11 mouse cellular contexts compared by ENCODE assay signal in the genomic region with DNA sequence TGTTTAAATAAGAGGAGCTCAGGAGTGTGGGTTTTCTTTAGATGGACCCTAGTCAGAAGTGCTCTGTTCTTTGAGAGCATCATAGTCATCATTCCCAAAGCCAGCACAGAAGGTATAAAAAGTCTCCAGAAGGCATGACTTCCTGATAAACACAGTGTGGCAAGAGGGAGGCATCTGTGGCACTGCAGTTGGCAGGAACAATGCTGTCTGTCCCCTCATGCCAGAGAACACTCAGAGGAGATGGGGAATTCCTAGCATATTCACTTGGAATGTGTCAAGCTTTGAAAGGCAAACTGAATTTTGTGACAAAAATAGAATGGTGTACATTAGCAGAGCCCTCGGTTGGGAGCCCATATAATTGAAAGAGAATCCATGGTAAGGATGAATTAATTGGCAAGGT.
DNase-seq lines count a peak whose midpoint lies in the region; ATAC-seq and TF ChIP-seq lines count a peak whose summit lies in the region.
"Had no signal": no experiment of that assay in that cellular context is flagged by ENCODE, and none has a peak within 500 bp of the region (broad histone marks: within the 10 kb centered on the region; RNA-seq: fewer than 3 reads in every experiment).

No protein-coding gene starts in this region.

- no peaks in the 10 kb centered on the region for H3K27me3 ChIP-seq in heart, embryonic 12.5 days (replicated peaks)
- H3K27me3 ChIP-seq in cerebellum, adult 2 months (ENCODE audit: control insufficient read depth, insufficient read depth, low read length): no peaks in the 10 kb centered on the region
- H3K27me3 ChIP-seq: embryonic facial prominence, embryonic 15.5 days; neural tube, embryonic 13.5 days had no signal

- no peak for TF ChIP-seq POLR2A in cerebellum, adult 2 months (IDR thresholded peaks at IDR 0.05; ENCODE audit: borderline replicate concordance, insufficient read depth, low read length)

- H3K4me1 ChIP-seq in heart, embryonic 12.5 days (replicated peaks): peaks cover 15% of the 10 kb centered on the region
- H3K4me1 ChIP-seq in cerebellum, adult 2 months (ENCODE audit: control insufficient read depth, insufficient read depth, low read length): no peaks in the 10 kb centered on the region; the same call in 1 of the 2 replicates
- H3K4me1 ChIP-seq: embryonic facial prominence, embryonic 15.5 days; neural tube, embryonic 13.5 days had no signal

- no peak overlapping the region for H3K4me2 ChIP-seq in heart, embryonic 12.5 days
- H3K4me2 ChIP-seq: embryonic facial prominence, embryonic 15.5 days; neural tube, embryonic 13.5 days had no signal

- no peak overlapping the region for H3K9ac ChIP-seq in heart, embryonic 12.5 days
- H3K9ac ChIP-seq: embryonic facial prominence, embryonic 15.5 days; liver, postnatal 0 days; neural tube, embryonic 13.5 days had no signal

- H3K36me3 ChIP-seq in heart, embryonic 12.5 days: no peaks in the 10 kb centered on the region
- H3K36me3 ChIP-seq: embryonic facial prominence, embryonic 15.5 days; neural tube, embryonic 13.5 days had no signal

- intact Hi-C loops in heart, postnatal 10 days (cut with DNase I): loop anchor here (5.0 kb wide), 1 partner anchor 806 kb away; the partner anchor contains the start of gene Ifih1

- no peaks in the 10 kb centered on the region for H3K9me3 ChIP-seq in heart, embryonic 12.5 days (replicated peaks)
- H3K9me3 ChIP-seq: embryonic facial prominence, embryonic 15.5 days; neural tube, embryonic 13.5 days had no signal

- H3K4me3 ChIP-seq in heart, embryonic 12.5 days: no peak overlapping the region
- H3K4me3 ChIP-seq in cerebellum, adult 2 months (replicated peaks; ENCODE audit: insufficient read depth, low read depth, low read length): no peak overlapping the region
- H3K4me3 ChIP-seq: embryonic facial prominence, embryonic 15.5 days; neural tube, embryonic 13.5 days had no signal

- no peak overlapping the region for H3K27ac ChIP-seq in heart, embryonic 12.5 days (ENCODE audit: poor library complexity, severe bottlenecking)
- no peak overlapping the region for H3K27ac ChIP-seq in cerebellum, adult 2 months (ENCODE audit: insufficient read depth, low read length)
- H3K27ac ChIP-seq: embryonic facial prominence, embryonic 15.5 days; neural tube, embryonic 13.5 days had no signal

- TF ChIP-seq CTCF in cerebellum, adult 2 months (IDR thresholded peaks at IDR 0.05; ENCODE audit: borderline replicate concordance, insufficient read depth, low read depth, low read length): no peak

- DNase-seq in heart, postnatal 10 days: peak; percentile 19
- DNase-seq in cerebellum, adult 2 months: peak; percentile 57 to 84
- DNase-seq in cerebellum, postnatal 25 days: peak; percentile 71 to 76
- DNase-seq in left cerebral cortex, adult 18-20 months (ENCODE audit: low spot score in 2 of 2): peak; percentile 26 to 35
- DNase-seq in ovary, postnatal 36 days (ENCODE audit: low spot score): no peak
- DNase-seq in kidney, adult 8-10 months: no peak
- DNase-seq: liver, postnatal 0 days had no signal

- WGBS in heart, embryonic 12.5 days: 20% methylated on average over 1 of the region's 1 CpGs
- 2% methylated on average over 1 of the region's 1 CpGs for WGBS in cerebellum, adult 2 months

- ATAC-seq in heart, embryonic 12.5 days (ENCODE audit: insufficient number of reproducible peaks, low FRiP score): no peak
- ATAC-seq: intestine, embryonic 16.5 days; liver, postnatal 0 days had no signal

Comparison
In these comparisons a context has a peak if more than half of its experiments do, and no peak if none do; other contexts are left out.
1. DNase-seq: peak in heart, postnatal 10 days (2 of 2), cerebellum, adult 2 months (2 of 2), cerebellum, postnatal 25 days (2 of 2) and left cerebral cortex, adult 18-20 months (2 of 2); none in ovary, postnatal 36 days (single experiment) and kidney, adult 8-10 months (0 of 2).